Mouse (Mus musculus) limb, embryonic 12.5 days (tissue): ENCODE data around the gene Hoxb3. TPM values are rescaled to one million over a fixed set of nuclear protein-coding genes. Genes with fewer than 3 reads are reported as not detected.

Experiments
- ATAC-seq: fragments of 200-750 bp; cut with Nextera tagmentation; 2 replicates; pipeline ENCODE4 v1.8.0; 2017; ENCODE audit warnings: low read depth, moderate TSS enrichment; ENCODE audit not compliant: insufficient number of reproducible peaks, insufficient read depth, low FRiP score, low TSS enrichment
- H3K27ac ChIP-seq: fragments of 300-500 bp; sonication (generic); 2 replicates; pipeline ENCODE4 v1.5.1; 2016; ENCODE audit warnings: mild to moderate bottlenecking, moderate library complexity
- H3K27me3 ChIP-seq: fragments of 300-500 bp; sonication (generic); 2 replicates; pipeline ENCODE4 v1.6.1; 2016; ENCODE audit warnings: mild to moderate bottlenecking, moderate library complexity
- H3K36me3 ChIP-seq: fragments of 300-500 bp; sonication (generic); 2 replicates; pipeline ENCODE4 v1.6.1; 2016; ENCODE audit warnings: mild to moderate bottlenecking, moderate library complexity
- H3K4me1 ChIP-seq: fragments of 300-500 bp; sonication (generic); replicated peaks from 2 replicates; pipeline ENCODE4 v1.6.1; 2016
- H3K4me2 ChIP-seq: fragments of 300-500 bp; sonication (generic); 2 replicates; pipeline ENCODE4 v1.6.1; 2016; ENCODE audit warnings: mild to moderate bottlenecking, moderate library complexity
- H3K4me3 ChIP-seq: fragments of 300-500 bp; sonication (generic); replicated peaks from 2 replicates; pipeline ENCODE4 v1.5.1; 2016; ENCODE audit warnings: mild to moderate bottlenecking
- H3K9ac ChIP-seq: fragments of 300-500 bp; sonication (generic); replicated peaks from 2 replicates; pipeline ENCODE4 v1.6.1; 2016; ENCODE audit warnings: mild to moderate bottlenecking, moderate library complexity
- H3K9me3 ChIP-seq: fragments of 300-500 bp; sonication (generic); 2 replicates; pipeline ENCODE4 v1.6.1; 2016; ENCODE audit warnings: mild to moderate bottlenecking, moderate library complexity
- WGBS: fragments of 180-500 bp; shearing (Covaris S2); methylation state at CpG from one replicate; pipeline ENCODE4 v1.1.7; 2016; 5-methylcytosine and 5-hydroxymethylcytosine counted together
- polyA plus RNA-seq: library from polyadenylated mRNA; unstranded; fragments of >200 nt; fragmentation: Nextera tagmentation; extraction: Ambion mirVana; gene quantifications from 2 replicates; pipeline ENCODE4 v1.2.1, GENCODE M21; 2016

The Hoxb3 gene
- polyA plus RNA-seq, 1 experiment from 2014 or later: 0.55 TPM

DNA sequence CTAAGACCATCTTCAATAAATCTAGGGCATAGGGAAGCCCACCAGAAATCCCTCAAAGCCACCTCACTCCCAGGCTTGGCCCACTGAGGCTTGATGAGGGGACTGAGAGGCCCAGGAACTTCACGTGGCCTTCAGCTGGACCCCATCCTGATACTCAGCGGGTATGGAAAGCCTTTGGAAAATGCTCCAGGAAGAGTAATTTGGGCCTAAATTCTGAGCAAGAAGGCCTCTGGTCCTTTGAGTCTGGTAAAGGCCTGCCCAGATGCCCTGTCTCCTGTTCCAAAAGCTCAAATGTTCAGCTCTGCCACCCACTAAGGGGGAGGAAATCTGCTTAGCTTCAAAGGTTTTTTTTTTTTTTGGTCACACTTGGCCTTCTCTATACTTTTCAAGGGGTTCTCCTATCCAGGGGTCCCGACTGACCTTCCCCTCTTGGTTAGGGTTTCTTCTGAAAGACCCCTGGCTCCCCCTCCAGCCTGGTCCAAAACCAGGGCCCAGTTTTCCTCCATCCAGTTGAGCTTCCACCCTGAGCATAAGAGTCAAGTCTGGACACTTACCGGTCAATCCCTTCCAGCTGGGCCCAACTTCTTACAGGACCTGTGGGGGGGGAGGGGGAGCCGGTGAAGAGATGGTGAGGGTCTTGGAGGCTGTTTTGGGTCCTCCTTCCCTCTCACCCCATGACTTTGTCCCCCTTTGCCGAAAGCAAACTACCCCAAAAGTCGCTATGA, 16.8 kb upstream of the Hoxb3 start:
- WGBS: 14% methylated on average over 7 of the region's 7 CpGs
- Histone ChIP-seq H3K9ac (no peak overlapping the region), H3K27ac (no peak overlapping the region), H3K27me3 (peaks cover 100% of the 10 kb centered on the region), H3K4me2 (no peak overlapping the region), H3K4me1 (peaks cover 8% of the 10 kb centered on the region), H3K4me3 (no peak overlapping the region), H3K36me3 (no peaks in the 10 kb centered on the region), H3K9me3 (no peaks in the 10 kb centered on the region)
- ATAC-seq: no peak

DNA sequence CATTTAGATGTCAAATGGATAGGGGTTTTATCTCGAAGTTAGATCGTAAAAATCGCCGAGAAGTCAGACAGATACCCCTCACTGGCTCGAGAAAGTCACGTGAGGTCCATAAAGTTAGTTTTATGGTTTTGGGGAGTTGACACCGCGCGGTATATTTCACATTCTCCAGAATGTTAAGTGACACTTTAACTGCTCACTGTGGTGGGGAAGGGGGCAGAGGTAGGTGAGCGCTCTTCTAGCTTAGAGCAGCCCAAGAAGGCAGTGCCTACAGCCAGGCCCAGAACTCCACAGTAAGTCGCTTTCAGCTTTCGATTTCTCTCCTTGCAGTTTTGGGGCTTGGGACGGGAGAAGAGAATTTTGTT, 16.2 kb upstream of the Hoxb3 start:
- Histone ChIP-seq H3K4me3 (no peak overlapping the region), H3K27me3 (peaks cover 100% of the 10 kb centered on the region), H3K4me2 (no peak overlapping the region), H3K36me3 (no peaks in the 10 kb centered on the region), H3K9ac (no peak overlapping the region), H3K9me3 (no peaks in the 10 kb centered on the region), H3K27ac (no peak overlapping the region), H3K4me1 (peaks cover 8% of the 10 kb centered on the region)
- ATAC-seq: no peak
- 2% methylated on average over 13 of the region's 13 CpGs for WGBS

DNA sequence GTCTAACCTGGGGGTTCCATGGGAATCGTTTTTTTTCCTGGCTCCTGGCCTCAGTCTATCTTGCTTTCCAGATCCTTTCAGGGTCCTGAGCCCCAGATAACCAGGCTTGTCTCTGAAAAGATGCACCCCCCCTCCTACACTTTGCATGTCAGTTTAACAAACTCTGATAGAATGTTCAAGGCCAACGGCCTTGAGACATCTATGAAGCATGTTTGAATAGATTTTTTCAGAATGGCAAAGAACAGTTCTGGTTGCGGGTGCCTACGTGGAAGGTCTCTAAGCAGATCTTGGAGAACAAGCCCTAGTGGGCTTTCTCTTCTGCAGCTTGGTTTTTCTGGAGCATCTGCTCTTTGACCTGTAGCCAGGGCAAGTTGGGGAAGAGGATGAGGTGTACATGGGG, 14.4 kb upstream of the Hoxb3 start:
- no peaks in the 10 kb centered on the region for H3K9me3 ChIP-seq
- peaks cover 100% of the 10 kb centered on the region for H3K27me3 ChIP-seq
- H3K27ac ChIP-seq: no peak overlapping the region
- no peak overlapping the region for H3K4me2 ChIP-seq
- 13% methylated on average over 4 of the region's 4 CpGs for WGBS
- peaks cover 5% of the 10 kb centered on the region for H3K4me1 ChIP-seq
- H3K9ac ChIP-seq: no peak overlapping the region
- H3K36me3 ChIP-seq: no peaks in the 10 kb centered on the region
- ATAC-seq: no peak
- no peak overlapping the region for H3K4me3 ChIP-seq

DNA sequence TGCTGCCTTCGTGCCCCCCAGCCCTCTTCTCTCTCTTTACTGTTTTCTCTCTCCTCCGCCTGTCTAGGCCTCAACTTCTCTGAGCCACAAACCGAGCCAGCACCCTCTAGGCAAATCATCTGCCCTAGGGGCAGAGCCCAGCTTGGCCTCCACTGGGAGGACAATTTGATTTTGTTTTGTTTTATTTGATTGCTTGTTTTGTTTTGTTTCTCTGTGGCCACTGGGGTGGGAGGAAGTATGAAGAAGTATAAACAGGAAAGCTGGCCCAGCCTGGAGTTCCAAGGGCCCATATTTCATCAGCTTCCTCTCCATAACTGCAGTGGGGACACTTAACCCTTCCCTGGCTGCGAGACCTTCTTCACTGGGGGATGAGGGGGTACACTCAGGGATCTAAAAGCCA, 13.8 kb upstream of the Hoxb3 start:
- Histone ChIP-seq H3K9me3 (no peaks in the 10 kb centered on the region), H3K4me1 (peaks cover 3% of the 10 kb centered on the region; the same call in 1 of the 2 replicates), H3K27me3 (peaks cover 100% of the 10 kb centered on the region), H3K4me2 (no peak overlapping the region), H3K36me3 (no peaks in the 10 kb centered on the region), H3K27ac (no peak overlapping the region), H3K4me3 (no peak overlapping the region), H3K9ac (no peak overlapping the region)
- 18% methylated on average over 4 of the region's 4 CpGs for WGBS
- ATAC-seq: no peak

GRCm38 (mm10) chr11:96310183-96310938, 12.8 kb upstream of the Hoxb3 start:
- Histone ChIP-seq H3K9ac (no peak overlapping the region), H3K4me1 (peaks cover 3% of the 10 kb centered on the region; the same call in 1 of the 2 replicates), H3K36me3 (no peaks in the 10 kb centered on the region), H3K4me3 (no peak overlapping the region), H3K9me3 (no peaks in the 10 kb centered on the region), H3K4me2 (no peak overlapping the region), H3K27me3 (peaks cover 100% of the 10 kb centered on the region), H3K27ac (no peak overlapping the region)
- 5% methylated on average over 20 of the region's 20 CpGs for WGBS
- no peak for ATAC-seq

GRCm38 (mm10) chr11:96311097-96311496, 12.0 kb upstream of the Hoxb3 start:
- Histone ChIP-seq H3K27ac (no peak overlapping the region), H3K4me1 (peaks cover 3% of the 10 kb centered on the region; the same call in 1 of the 2 replicates), H3K36me3 (no peaks in the 10 kb centered on the region), H3K27me3 (peaks cover 100% of the 10 kb centered on the region), H3K4me3 (peak overlapping the region; percentile 23), H3K9ac (no peak overlapping the region), H3K4me2 (peak overlapping the region; percentile 42), H3K9me3 (no peaks in the 10 kb centered on the region)
- ATAC-seq: no peak
- whole genome bisulfite sequencing: 6% methylated on average over 6 of the region's 6 CpGs

- ATAC-seq: 0 out of 2 replicates have a peak, but pooled peaks have one; percentile 66
- peaks cover 100% of the 10 kb centered on the region for H3K27me3 ChIP-seq
- H3K36me3 ChIP-seq: no peaks in the 10 kb centered on the region
- H3K9ac ChIP-seq: no peak overlapping the region; the same call in 1 of the 2 replicates
- H3K4me3 ChIP-seq: peak overlapping the region; percentile 23
- H3K27ac ChIP-seq: no peak overlapping the region
- no peaks in the 10 kb centered on the region for H3K9me3 ChIP-seq
- WGBS: under 1% methylated on average over 31 of the region's 31 CpGs
- peak overlapping the region; percentile 42 for H3K4me2 ChIP-seq
- peaks cover 3% of the 10 kb centered on the region; the same call in 1 of the 2 replicates for H3K4me1 ChIP-seq
Measured at GRCm38 (mm10) chr11:96311520-96312417, 11.4 kb upstream of the Hoxb3 start.

GRCm38 (mm10) chr11:96313134-96313533, 10.0 kb upstream of the Hoxb3 start:
- ATAC-seq: no peak
- WGBS: 30% methylated on average over 2 of the region's 2 CpGs
- Histone ChIP-seq H3K9ac (no peak overlapping the region), H3K27me3 (peaks cover 98% of the 10 kb centered on the region), H3K4me3 (no peak overlapping the region), H3K9me3 (no peaks in the 10 kb centered on the region), H3K4me1 (0 out of 2 replicates have a peak, but pooled peaks cover 3% of the 10 kb centered on the region), H3K27ac (no peak overlapping the region), H3K36me3 (no peaks in the 10 kb centered on the region), H3K4me2 (no peak overlapping the region)

GRCm38 (mm10) chr11:96313806-96314428, 9.2 kb upstream of the Hoxb3 start:
- WGBS: 8% methylated on average over 12 of the region's 12 CpGs
- Histone ChIP-seq H3K4me1 (peaks cover 7% of the 10 kb centered on the region), H3K27ac (no peak overlapping the region), H3K9ac (no peak overlapping the region), H3K27me3 (peaks cover 98% of the 10 kb centered on the region), H3K9me3 (no peaks in the 10 kb centered on the region), H3K4me3 (no peak overlapping the region), H3K36me3 (no peaks in the 10 kb centered on the region), H3K4me2 (peak overlapping the region; percentile 23; the same call in 1 of the 2 replicates)
- ATAC-seq: no peak

GRCm38 (mm10) chr11:96314671-96315343, 8.3 kb upstream of the Hoxb3 start:
- under 1% methylated on average over 34 of the region's 34 CpGs for WGBS
- H3K9me3 ChIP-seq: no peaks in the 10 kb centered on the region
- no peak overlapping the region for H3K27ac ChIP-seq
- peaks cover 16% of the 10 kb centered on the region for H3K4me1 ChIP-seq
- H3K4me2 ChIP-seq: peak overlapping the region; percentile 23
- H3K36me3 ChIP-seq: no peaks in the 10 kb centered on the region
- H3K27me3 ChIP-seq: peaks cover 98% of the 10 kb centered on the region
- no peak overlapping the region for H3K9ac ChIP-seq
- H3K4me3 ChIP-seq: no peak overlapping the region
- ATAC-seq: no peak
